Mouse (Mus musculus): ENCODE data around the gene Actl10. TPM values are rescaled to one million over a fixed set of nuclear protein-coding genes. Genes with fewer than 3 reads are reported as not detected.

Actl10 gene
- total and polyA plus RNA-seq, 2 experiments from 2014 or later = 0.52 TPM; not detected in 1

GRCm38 (mm10) chr2:154568329-154569070 is 16.9 kb downstream of the Actl10 start:
- H3K27ac ChIP-seq = peak overlapping the region; percentile 74
- DNase-seq (ENCODE audit: low spot score) (peak; percentile 49), ATAC-seq (no peak)
- no peaks in the 10 kb centered on the region; the same call in 1 of the 2 replicates for H3K4me1 ChIP-seq (ENCODE audit: insufficient read depth, low read length)
- no peaks in the 10 kb centered on the region for H3K36me3 ChIP-seq (ENCODE audit: insufficient read depth, low read length)
- no peak for TF ChIP-seq CTCF (IDR thresholded peaks at IDR 0.05; ENCODE audit: low read depth)
- H3K9me3 ChIP-seq (ENCODE audit: low read length) = no peaks in the 10 kb centered on the region
- peak overlapping the region; percentile 59 for H3K9ac ChIP-seq (replicated peaks; ENCODE audit: low read length)
- WGBS = 12% methylated on average over 10 of the region's 10 CpGs
- H3K4me2 ChIP-seq (ENCODE audit: low read depth, low read length) = peak overlapping the region; percentile 92
- H3K4me3 ChIP-seq (ENCODE audit: low read length) = peak overlapping the region; percentile 74
- H3K27me3 ChIP-seq (ENCODE audit: insufficient read depth, low read length) = no peaks in the 10 kb centered on the region

- Histone ChIP-seq H3K27me3 (ENCODE audit: insufficient read depth, low read length) (no peaks in the 10 kb centered on the region), H3K4me3 (ENCODE audit: low read length) (peak overlapping the region; percentile 74), H3K9ac (replicated peaks; ENCODE audit: low read length) (peak overlapping the region; percentile 59), H3K4me2 (ENCODE audit: low read depth, low read length) (peak overlapping the region; percentile 92), H3K27ac (peak overlapping the region; percentile 74), H3K9me3 (ENCODE audit: low read length) (no peaks in the 10 kb centered on the region), H3K4me1 (ENCODE audit: insufficient read depth, low read length) (no peaks in the 10 kb centered on the region; the same call in 1 of the 2 replicates), H3K36me3 (ENCODE audit: insufficient read depth, low read length) (no peaks in the 10 kb centered on the region)
- whole genome bisulfite sequencing = under 1% methylated on average over 55 of the region's 70 CpGs
- TF ChIP-seq CTCF (IDR thresholded peaks at IDR 0.05; ENCODE audit: low read depth) = no peak
- DNase-seq (ENCODE audit: low spot score) = peak; percentile 60
- ATAC-seq = peak; percentile 42
Measured at GRCm38 (mm10) chr2:154569071-154569748, 17.6 kb downstream of the Actl10 start.

GRCm38 (mm10) chr2:154569836-154570286 is 18.3 kb downstream of the Actl10 start, which contains the start of gene E2f1:
Gene E2f1 (minus strand): TSS chr2:154569892.
- under 1% methylated on average over 29 of the region's 44 CpGs for WGBS
- DNase-seq (ENCODE audit: low spot score) (peak; percentile 97), ATAC-seq (peak; percentile 98)
- H3K9ac ChIP-seq (replicated peaks; ENCODE audit: low read length) = peak within 1 kb of the TSS; percentile 59
- H3K4me1 ChIP-seq (ENCODE audit: insufficient read depth, low read length) = no peaks in the 10 kb centered on the region; the same call in 1 of the 2 replicates
- H3K27ac ChIP-seq = peak within 1 kb of the TSS; percentile 74
- no peaks in the 10 kb centered on the region for H3K36me3 ChIP-seq (ENCODE audit: insufficient read depth, low read length)
- peak; percentile 34 for TF ChIP-seq CTCF (IDR thresholded peaks at IDR 0.05; ENCODE audit: low read depth)
- H3K4me2 ChIP-seq (ENCODE audit: low read depth, low read length) = peak within 1 kb of the TSS; percentile 92
- H3K9me3 ChIP-seq (ENCODE audit: low read length) = no peaks in the 10 kb centered on the region
- H3K27me3 ChIP-seq (ENCODE audit: insufficient read depth, low read length) = no peaks in the 10 kb centered on the region
- H3K4me3 ChIP-seq (ENCODE audit: low read length) = peak within 1 kb of the TSS; percentile 74

- TF ChIP-seq CTCF (IDR thresholded peaks at IDR 0.05; ENCODE audit: low read depth) = no peak
- Histone ChIP-seq H3K9me3 (ENCODE audit: low read length) (no peaks in the 10 kb centered on the region), H3K9ac (replicated peaks; ENCODE audit: low read length) (no peak overlapping the region), H3K4me1 (ENCODE audit: insufficient read depth, low read length) (no peaks in the 10 kb centered on the region; the same call in 1 of the 2 replicates), H3K4me3 (ENCODE audit: low read length) (no peak overlapping the region), H3K27ac (no peak overlapping the region), H3K27me3 (ENCODE audit: insufficient read depth, low read length) (no peaks in the 10 kb centered on the region), H3K36me3 (ENCODE audit: insufficient read depth, low read length) (no peaks in the 10 kb centered on the region), H3K4me2 (ENCODE audit: low read depth, low read length) (peak overlapping the region; percentile 92; the same call in 1 of the 2 replicates)
- 53% methylated on average over 4 of the region's 4 CpGs for WGBS
- DNase-seq (ENCODE audit: low spot score) = no peak
- ATAC-seq = no peak
Measured at GRCm38 (mm10) chr2:154570666-154571065, 19.1 kb downstream of the Actl10 start.

- no peak overlapping the region for H3K4me3 ChIP-seq (ENCODE audit: low read length)
- no peaks in the 10 kb centered on the region; the same call in 1 of the 2 replicates for H3K4me1 ChIP-seq (ENCODE audit: insufficient read depth, low read length)
- 79% methylated on average over 4 of the region's 4 CpGs for WGBS
- H3K27me3 ChIP-seq (ENCODE audit: insufficient read depth, low read length) = no peaks in the 10 kb centered on the region
- no peak overlapping the region for H3K9ac ChIP-seq (replicated peaks; ENCODE audit: low read length)
- TF ChIP-seq CTCF (IDR thresholded peaks at IDR 0.05; ENCODE audit: low read depth) = no peak
- H3K4me2 ChIP-seq (ENCODE audit: low read depth, low read length) = no peak overlapping the region
- DNase-seq (ENCODE audit: low spot score) (no peak), ATAC-seq (no peak)
- H3K9me3 ChIP-seq (ENCODE audit: low read length) = no peaks in the 10 kb centered on the region
- H3K27ac ChIP-seq = no peak overlapping the region
- no peaks in the 10 kb centered on the region for H3K36me3 ChIP-seq (ENCODE audit: insufficient read depth, low read length)
Measured at GRCm38 (mm10) chr2:154571266-154571665, 19.7 kb downstream of the Actl10 start.

- Histone ChIP-seq H3K4me1 (ENCODE audit: insufficient read depth, low read length) (no peaks in the 10 kb centered on the region; the same call in 1 of the 2 replicates), H3K9ac (replicated peaks; ENCODE audit: low read length) (no peak overlapping the region), H3K4me3 (ENCODE audit: low read length) (no peak overlapping the region), H3K9me3 (ENCODE audit: low read length) (no peaks in the 10 kb centered on the region), H3K27me3 (ENCODE audit: insufficient read depth, low read length) (no peaks in the 10 kb centered on the region), H3K4me2 (ENCODE audit: low read depth, low read length) (no peak overlapping the region), H3K36me3 (ENCODE audit: insufficient read depth, low read length) (no peaks in the 10 kb centered on the region), H3K27ac (no peak overlapping the region)
- no peak for TF ChIP-seq CTCF (IDR thresholded peaks at IDR 0.05; ENCODE audit: low read depth)
- WGBS = 68% methylated on average over 8 of the region's 8 CpGs
- ATAC-seq = no peak
- DNase-seq (ENCODE audit: low spot score) = no peak
Measured at GRCm38 (mm10) chr2:154571976-154572375, 20.4 kb downstream of the Actl10 start.

All from hindbrain, postnatal 0 days (tissue).